Mouse (Mus musculus): ENCODE measurements around the gene Dtd2.

Dtd2 gene

GRCm38 (mm10) chr12:51998366-51998932 lies 7.9 kb downstream of the Dtd2 start:
- ChIA-PET CTCF (interaction anchor here in 2 of 4 experiments (0.7 to 1.0 kb wide), 2 partner anchors 19 to 106 kb away, joined by 3 to 5 read pairs; no protein-coding TSS in a partner anchor), POLR2A (interaction anchor here in 3 of 4 experiments (0.7 to 2.9 kb wide), 6 partner anchors 8 to 289 kb away, joined by 3 to 10 read pairs (median 4); partner anchors contain the start of genes Heatr5a (in 2 of the 3) and Dtd2 (in 1 of the 3))

GRCm38 (mm10) chr12:51995738-51996536 lies 10.4 kb downstream of the Dtd2 start:
- CTCF ChIA-PET = no interaction called here
- POLR2A ChIA-PET = interaction anchor here in 2 of 4 experiments (0.6 to 4.2 kb wide), 4 partner anchors 9 to 230 kb away, joined by 3 to 28 read pairs (median 7); partner anchors contain the start of gene Dtd2 (in 2 of the 2)

- CTCF ChIA-PET = interaction anchor here in 1 of 4 experiments (0.5 to 0.7 kb wide), 2 partner anchors 11 to 69 kb away, joined by 3 to 4 read pairs; no protein-coding TSS in a partner anchor
- POLR2A ChIA-PET = interaction anchor here in 3 of 4 experiments (0.6 to 7.2 kb wide), 11 partner anchors 8 to 101 kb away, joined by 3 to 29 read pairs (median 5); partner anchors contain the start of genes Dtd2 (in 3 of the 3) and Heatr5a (in 1 of the 3)
These were observed 15.7 kb downstream of the Dtd2 start for GRCm38 (mm10) chr12:51990629-51991028.

- ChIA-PET POLR2A (interaction anchor here in 2 of 4 experiments (2.7 to 7.2 kb wide), 3 partner anchors 18 kb away, joined by 11 to 29 read pairs (median 17); partner anchors contain the start of genes Dtd2 (in 2 of the 2) and Heatr5a (in 1 of the 2)), CTCF (interaction anchor here in 1 of 4 experiments (0.9 kb wide), 1 partner anchor 17 kb away, joined by 4 read pairs; no protein-coding TSS in a partner anchor)
These were observed 17.8 kb downstream of the Dtd2 start for GRCm38 (mm10) chr12:51988536-51988935.

GRCm38 (mm10) chr12:51985826-51986225 lies 20.5 kb downstream of the Dtd2 start:
- ChIA-PET POLR2A (interaction anchor here in 3 of 4 experiments (0.8 to 7.2 kb wide), 9 partner anchors 9 to 21 kb away, joined by 3 to 29 read pairs (median 3); partner anchors contain the start of genes Heatr5a (in 3 of the 3) and Dtd2 (in 1 of the 3)), CTCF (interaction anchor here in 3 of 4 experiments (0.6 to 1.0 kb wide), 3 partner anchors 15 to 652 kb away, joined by 3 read pairs; no protein-coding TSS in a partner anchor)

- ChIA-PET CTCF (interaction anchor here in 2 of 4 experiments (0.6 kb wide), 2 partner anchors 9 to 15 kb away, joined by 3 read pairs; no protein-coding TSS in a partner anchor), POLR2A (interaction anchor here in 3 of 4 experiments (0.8 to 4.3 kb wide), 9 partner anchors 9 to 20 kb away, joined by 3 to 24 read pairs (median 3); partner anchors contain the start of gene Heatr5a (in 3 of the 3))
These were observed 21.0 kb downstream of the Dtd2 start for GRCm38 (mm10) chr12:51985163-51985748.

GRCm38 (mm10) chr12:51983625-51984024 lies 22.7 kb downstream of the Dtd2 start:
- ChIA-PET POLR2A (interaction anchor here in 1 of 4 experiments (0.9 to 4.3 kb wide), 3 partner anchors 12 to 30 kb away, joined by 3 to 24 read pairs (median 3); partner anchors contain the start of gene Heatr5a), CTCF (interaction anchor here in 1 of 4 experiments (1.1 kb wide), 1 partner anchor 18 kb away, joined by 4 read pairs; no protein-coding TSS in a partner anchor)

GRCm38 (mm10) chr12:51976531-51976930 lies 29.8 kb downstream of the Dtd2 start:
- ChIA-PET CTCF (interaction anchor here in 1 of 4 experiments (0.7 kb wide), 1 partner anchor 898 kb away, joined by 4 read pairs; no protein-coding TSS in a partner anchor), POLR2A (interaction anchor here in 2 of 4 experiments (0.6 to 6.7 kb wide), 7 partner anchors 9 to 191 kb away, joined by 3 to 42 read pairs (median 6); partner anchors contain the start of gene Dtd2 (in 2 of the 2))

- ChIA-PET POLR2A (interaction anchor here in 2 of 4 experiments (0.6 to 6.7 kb wide), 7 partner anchors 8 to 490 kb away, joined by 4 to 42 read pairs (median 5); partner anchors contain the start of gene Dtd2 (in 2 of the 2)), CTCF (interaction anchor here in 2 of 4 experiments (0.6 to 1.0 kb wide), 2 partner anchors 27 to 107 kb away, joined by 3 read pairs; no protein-coding TSS in a partner anchor)
These were observed 31.9 kb downstream of the Dtd2 start for GRCm38 (mm10) chr12:51974381-51974780.

- POLR2A ChIA-PET = interaction anchor here in 2 of 4 experiments (0.9 to 6.7 kb wide), 22 partner anchors 9 to 863 kb away, joined by 3 to 42 read pairs (median 6); partner anchors contain the start of genes Dtd2 (in 2 of the 2), Hectd1 (in 1 of the 2) and Nubpl (in 1 of the 2)
- CTCF ChIA-PET = interaction anchor here in 2 of 4 experiments (0.7 to 1.3 kb wide), 4 partner anchors 17 to 29 kb away, joined by 3 to 4 read pairs (median 4); no protein-coding TSS in a partner anchor
These were observed 33.8 kb downstream of the Dtd2 start for GRCm38 (mm10) chr12:51972269-51973065.

- ChIA-PET CTCF (interaction anchor here (0.5 to 1.6 kb wide), 11 partner anchors 10 to 667 kb away, joined by 3 to 15 read pairs (median 4); partner anchors contain the start of genes Dtd2 (in 2 of the 4) and Strn3 (in 1 of the 4)), POLR2A (interaction anchor here (0.6 to 6.7 kb wide), 52 partner anchors 9 to 864 kb away, joined by 3 to 42 read pairs (median 4); partner anchors contain the start of genes Dtd2 (in 4 of the 4), Hectd1 (in 2 of the 4), Nubpl (in 2 of the 4) and Strn3 (in 2 of the 4))
These were observed 35.1 kb downstream of the Dtd2 start, which contains the start of gene Heatr5a for GRCm38 (mm10) chr12:51971070-51971664. Heatr5a (minus strand) TSS chr12:51971321.

- ChIA-PET CTCF (interaction anchor here (0.5 to 1.6 kb wide), 12 partner anchors 9 to 1677 kb away, joined by 3 to 15 read pairs (median 4); partner anchors contain the start of genes Dtd2 (in 2 of the 4) and Strn3 (in 1 of the 4)), POLR2A (interaction anchor here (0.6 to 6.7 kb wide), 48 partner anchors 8 to 703 kb away, joined by 3 to 42 read pairs (median 4); partner anchors contain the start of genes Dtd2 (in 4 of the 4), Hectd1 (in 2 of the 4), Strn3 (in 2 of the 4) and Ap4s1 (in 1 of the 4))
These were observed 35.8 kb downstream of the Dtd2 start for GRCm38 (mm10) chr12:51970352-51971069.

- CTCF ChIA-PET = interaction anchor here in 1 of 4 experiments (0.7 to 1.6 kb wide), 2 partner anchors 9 to 925 kb away, joined by 3 to 4 read pairs; no protein-coding TSS in a partner anchor
- POLR2A ChIA-PET = interaction anchor here in 3 of 4 experiments (0.6 to 6.7 kb wide), 8 partner anchors 25 to 421 kb away, joined by 3 to 42 read pairs (median 5); partner anchors contain the start of gene Dtd2 (in 2 of the 3)
These were observed 36.4 kb downstream of the Dtd2 start for GRCm38 (mm10) chr12:51969876-51970275.

GRCm38 (mm10) chr12:51969092-51969491 lies 37.2 kb downstream of the Dtd2 start:
- ChIA-PET POLR2A (interaction anchor here in 1 of 4 experiments (2.3 to 5.6 kb wide), 2 partner anchors 10 to 37 kb away, joined by 7 to 39 read pairs; partner anchors contain the start of gene Dtd2), CTCF (no interaction called here)
